Mouse (Mus musculus): Measurements from ENCODE around the gene Gm42688.

Gene Gm42688

DNA sequence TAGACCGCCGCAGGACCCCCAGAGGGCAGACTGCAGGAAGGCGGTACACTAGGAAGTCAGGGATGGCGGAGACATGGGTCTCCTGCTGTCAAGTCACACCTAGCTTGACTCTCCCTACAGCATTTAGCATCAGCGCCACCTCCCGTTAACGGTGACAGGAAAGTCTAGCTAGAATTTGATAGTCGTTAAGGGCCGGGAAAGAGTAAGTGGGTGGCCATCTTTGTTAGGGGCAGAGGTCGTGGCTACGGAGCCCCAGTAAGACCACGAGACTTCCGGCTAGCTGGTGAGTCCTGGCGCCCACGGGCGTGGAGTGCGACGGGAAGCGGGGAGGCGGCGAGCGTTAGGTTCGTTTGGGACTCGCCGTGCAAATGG, at the start of gene Gm42688, which contains the start of gene Ccdc142:
TSS of gene Gm42688 (plus strand) at position 302 of the 372 bp plus-strand sequence.
TSS of gene Ccdc142 (plus strand) at position 286 of the 372 bp plus-strand sequence.
- peak; percentile 89 for DNase-seq (ENCODE audit: low spot score in 2 of 2)

DNA sequence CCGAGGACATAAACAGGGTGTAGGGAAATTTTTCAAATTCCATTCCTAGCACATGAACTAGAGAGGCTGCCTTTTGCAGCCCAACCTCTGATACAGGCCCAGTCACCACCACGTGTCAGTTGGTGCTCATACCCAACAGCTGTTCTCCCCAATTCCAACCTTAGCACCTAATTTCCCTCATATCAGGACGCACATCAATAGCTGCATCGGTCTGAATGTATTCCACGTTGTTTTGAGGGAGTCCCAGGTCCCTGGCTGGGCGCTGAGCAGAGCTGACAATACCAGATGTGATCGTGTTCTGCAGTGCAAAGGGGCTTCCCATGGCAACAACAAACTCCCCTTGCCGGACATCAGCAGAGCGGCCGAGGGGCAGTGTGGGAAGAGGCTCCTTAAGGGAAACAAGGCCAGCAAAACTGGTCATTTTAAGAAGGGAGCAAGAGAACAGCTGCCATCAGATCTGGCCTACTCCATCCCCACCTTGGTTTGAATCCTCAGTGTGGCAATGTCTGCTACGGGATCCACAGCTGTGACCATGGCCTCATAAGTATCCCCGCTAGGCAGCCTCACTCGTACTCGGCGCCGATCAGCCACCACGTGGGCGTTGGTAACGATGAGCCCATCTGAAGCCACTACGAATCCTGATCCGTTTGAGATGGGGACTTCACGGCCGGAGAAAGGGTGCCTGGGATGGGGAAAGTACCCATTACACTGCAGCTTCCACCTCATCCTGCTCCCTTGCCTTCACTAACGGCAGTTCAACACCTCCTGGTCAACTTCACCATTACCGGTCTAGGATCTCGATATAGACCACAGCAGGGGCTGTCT, 48.1 kb upstream of the Gm42688 start:
- peak in 1 of 2 experiments; percentile 31 for DNase-seq (ENCODE audit: low spot score in 2 of 2)

DNA sequence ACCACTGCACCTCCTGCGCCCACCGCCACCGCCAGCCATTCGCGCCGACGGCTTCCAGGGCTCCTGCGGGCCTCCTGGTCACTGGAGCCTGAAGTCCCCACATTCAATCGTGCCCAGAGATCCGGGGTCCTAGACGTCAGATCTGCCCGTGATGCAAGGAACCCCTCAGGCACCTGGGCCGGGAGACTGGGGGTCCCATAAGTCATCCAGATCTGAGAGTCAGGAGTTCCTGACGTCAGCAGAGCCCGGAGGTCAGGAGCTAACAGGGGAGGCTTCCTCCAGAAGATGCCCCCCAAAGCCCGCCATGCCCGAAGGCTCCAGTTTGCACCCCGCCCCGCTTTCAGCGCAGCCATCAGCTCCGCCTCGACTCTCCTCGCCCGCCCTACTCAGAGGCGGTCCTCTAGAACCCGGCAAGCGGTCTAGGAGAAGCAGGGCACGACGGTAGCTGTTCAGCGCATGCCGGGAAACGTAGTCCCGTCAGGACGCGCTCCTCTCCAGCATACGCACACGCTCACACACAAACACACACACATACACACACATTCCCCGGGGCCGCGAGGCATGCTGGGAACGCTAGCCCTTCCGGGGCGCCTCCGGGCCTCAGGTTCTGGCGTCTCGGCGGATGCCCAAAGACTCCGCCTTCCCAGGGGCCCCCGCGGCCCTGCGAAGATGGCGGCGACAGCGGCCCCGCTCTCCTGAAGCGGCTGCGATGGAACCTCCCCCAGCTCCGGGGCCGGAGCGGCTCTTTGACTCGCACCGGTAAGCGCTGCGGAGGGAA, 47.2 kb upstream of the Gm42688 start, which contains the start of gene Aup1:
TSS of gene Aup1 (plus strand) at position 448 of the 778 bp plus-strand sequence.
- DNase-seq (ENCODE audit: low spot score in 2 of 2), result peak; percentile 98

DNA sequence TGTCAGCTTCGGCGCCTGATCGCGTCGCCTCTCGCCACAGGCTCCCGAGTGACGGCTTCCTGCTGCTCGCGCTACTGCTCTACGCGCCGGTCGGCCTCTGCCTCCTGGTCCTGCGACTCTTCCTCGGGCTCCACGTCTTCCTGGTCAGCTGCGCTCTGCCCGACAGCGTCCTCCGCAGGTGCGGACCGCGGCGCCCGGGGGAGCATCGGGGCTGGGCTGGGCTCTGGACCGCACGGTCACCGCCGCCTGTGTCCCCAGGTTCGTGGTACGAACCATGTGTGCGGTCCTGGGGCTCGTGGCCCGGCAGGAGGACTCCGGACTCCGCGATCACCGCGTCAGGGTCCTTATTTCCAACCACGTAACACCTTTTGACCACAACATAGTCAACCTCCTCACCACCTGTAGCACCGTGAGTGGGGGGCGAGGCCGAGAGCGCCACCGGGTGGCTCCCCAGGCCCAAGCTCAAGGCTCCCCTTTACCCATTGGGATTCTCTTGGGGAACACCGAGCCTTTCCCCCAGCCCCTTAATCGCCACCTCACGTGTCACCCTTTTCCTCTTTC, 46.5 kb upstream of the Gm42688 start, which contains the start of gene Htra2:
TSS of gene Htra2 (minus strand) at position 403 of the 561 bp plus-strand sequence.
- DNase-seq (ENCODE audit: low spot score in 2 of 2), result no peak

DNA sequence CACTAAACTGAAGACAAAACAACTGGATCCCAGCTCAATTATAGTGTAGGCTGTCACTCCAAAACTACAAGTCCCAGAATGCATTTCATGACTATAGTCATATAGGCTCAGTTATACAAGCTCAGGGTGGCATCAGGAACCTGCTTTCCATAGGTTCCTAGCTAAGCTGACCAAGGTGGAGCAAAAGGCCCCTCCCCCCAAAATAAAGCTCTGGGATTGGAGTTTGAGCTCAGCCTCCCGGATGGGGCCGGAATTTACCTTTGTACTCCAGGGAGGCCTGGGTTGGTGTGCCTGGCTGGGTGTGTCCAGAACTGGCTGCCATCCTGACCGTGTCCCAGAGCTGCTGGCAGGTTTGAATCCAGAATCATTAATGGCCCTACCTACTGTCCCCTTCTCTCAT, 43.6 kb upstream of the Gm42688 start, which contains the start of gene Dqx1:
TSS of gene Dqx1 (plus strand) at position 55 of the 400 bp plus-strand sequence.
- DNase-seq (ENCODE audit: low spot score in 2 of 2), result no peak

DNA sequence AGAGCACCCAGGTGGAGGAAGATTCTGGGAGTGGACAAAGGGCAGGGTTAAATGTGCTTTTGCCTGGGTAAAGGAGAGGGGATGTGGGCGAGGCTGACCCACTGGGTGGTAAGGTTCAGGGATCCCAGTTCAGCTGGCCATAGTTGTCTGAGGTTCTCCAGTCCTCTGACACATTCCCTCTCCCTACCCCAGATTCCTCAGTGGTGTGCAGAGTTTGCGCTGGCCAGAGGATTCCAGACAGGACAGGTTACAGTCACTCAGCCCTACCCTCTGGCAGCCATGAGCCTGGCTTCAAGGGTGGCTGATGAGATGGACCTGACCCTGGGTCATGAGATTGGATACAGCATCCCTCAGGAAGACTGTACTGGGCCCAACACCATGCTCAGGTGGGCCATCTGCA, 42.7 kb upstream of the Gm42688 start:
- no peak for DNase-seq (ENCODE audit: low spot score in 2 of 2)

DNA sequence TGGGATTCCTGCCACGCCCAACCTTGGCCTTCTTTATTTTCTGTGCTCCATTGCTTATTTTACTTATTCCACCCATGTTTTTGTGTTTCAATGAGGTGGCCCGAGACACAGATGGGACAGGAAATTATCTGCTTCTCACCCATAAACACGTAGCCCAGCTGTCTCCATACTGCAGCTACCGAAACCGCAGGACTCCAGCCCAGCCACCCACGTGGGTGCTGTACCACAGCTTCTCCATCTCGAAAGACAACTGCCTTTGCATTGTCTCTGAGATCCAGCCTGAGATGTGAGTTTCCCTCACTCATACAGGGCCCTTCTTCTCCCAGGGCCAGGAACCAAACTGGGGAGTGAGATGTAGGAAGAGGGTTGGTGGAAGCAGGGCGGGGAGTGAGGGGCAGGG, 35.4 kb upstream of the Gm42688 start:
- DNase-seq (ENCODE audit: low spot score in 2 of 2), result no peak

DNA sequence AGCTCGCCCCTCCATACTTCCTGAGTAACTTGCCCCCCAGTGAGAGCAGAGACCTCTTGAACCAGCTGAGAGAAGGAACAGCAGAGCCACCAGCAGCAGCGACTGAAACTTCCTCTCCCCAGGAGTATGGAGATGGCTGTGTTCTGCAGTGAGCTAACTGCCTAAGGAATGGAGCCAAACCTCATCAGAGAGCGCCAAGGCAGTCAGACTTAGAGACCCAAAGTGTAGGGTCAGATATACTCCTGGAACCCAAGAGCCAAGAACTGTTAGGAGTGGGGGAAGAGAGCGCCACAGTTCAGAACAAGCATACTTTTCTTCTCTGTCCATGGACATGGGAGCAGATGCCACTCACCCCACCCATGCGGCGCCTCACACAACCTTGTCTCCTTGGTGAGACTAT, 35.0 kb upstream of the Gm42688 start:
- DNase-seq (ENCODE audit: low spot score in 2 of 2), result no peak

DNA sequence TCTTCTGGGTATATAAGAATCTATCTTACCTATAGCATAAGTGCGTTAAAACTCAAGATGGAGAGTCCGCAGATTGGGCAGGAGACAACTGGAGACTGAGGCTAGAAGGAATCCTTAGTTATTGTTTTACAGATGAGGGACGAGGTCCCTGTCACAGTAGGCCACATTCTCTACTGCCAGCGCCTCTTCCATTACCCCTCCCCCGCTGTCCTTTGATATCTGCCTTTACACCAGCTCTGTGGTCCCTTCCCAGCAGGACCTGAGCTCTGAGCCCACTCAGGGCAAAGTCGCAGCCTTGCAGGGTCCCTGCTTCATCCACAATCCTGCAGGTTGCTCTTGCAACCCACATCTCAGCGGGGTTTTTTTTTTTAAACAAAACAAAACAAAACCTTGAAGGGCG, 33.2 kb upstream of the Gm42688 start:
- no peak for DNase-seq (ENCODE audit: low spot score in 2 of 2)

DNA sequence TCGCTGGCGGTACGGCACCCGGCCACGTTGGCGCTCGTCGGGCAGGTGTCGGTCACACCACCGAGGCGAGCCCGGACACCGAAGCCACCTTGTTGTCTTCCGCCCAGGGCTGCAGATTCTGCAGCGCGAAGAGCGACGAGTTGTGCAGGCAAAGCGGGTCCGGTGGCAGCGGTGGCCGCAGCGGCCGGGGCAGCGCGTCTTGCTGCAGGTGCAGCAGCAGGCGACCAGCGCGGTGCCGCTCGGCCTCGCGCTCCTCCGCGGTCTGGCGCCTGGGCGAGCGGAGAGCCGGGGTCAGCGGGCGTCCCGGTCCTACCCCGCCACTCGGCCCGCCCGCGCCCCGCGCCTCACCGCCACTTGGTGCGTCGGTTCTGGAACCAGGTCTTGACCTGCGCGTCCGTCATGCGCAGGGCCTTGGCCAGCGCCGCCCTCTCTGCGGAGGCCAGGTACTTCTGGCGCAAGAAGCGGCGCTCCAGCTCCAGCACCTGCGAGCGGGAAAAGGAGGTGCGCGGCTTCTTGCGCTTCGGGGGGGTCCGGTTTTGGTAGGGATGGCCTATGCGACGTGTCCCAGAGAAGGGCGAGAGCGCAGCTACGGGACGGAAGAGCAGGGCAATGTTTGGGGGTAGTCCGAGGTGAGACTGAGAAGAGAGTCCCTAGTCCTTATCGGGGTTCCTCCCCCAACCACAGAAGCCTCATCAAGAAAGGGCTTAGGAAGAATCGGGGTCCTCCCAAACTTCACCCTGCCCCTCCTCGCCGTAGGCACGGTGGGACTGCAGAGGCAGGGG, 32.5 kb upstream of the Gm42688 start:
- no peak for DNase-seq (ENCODE audit: low spot score in 2 of 2)

DNA sequence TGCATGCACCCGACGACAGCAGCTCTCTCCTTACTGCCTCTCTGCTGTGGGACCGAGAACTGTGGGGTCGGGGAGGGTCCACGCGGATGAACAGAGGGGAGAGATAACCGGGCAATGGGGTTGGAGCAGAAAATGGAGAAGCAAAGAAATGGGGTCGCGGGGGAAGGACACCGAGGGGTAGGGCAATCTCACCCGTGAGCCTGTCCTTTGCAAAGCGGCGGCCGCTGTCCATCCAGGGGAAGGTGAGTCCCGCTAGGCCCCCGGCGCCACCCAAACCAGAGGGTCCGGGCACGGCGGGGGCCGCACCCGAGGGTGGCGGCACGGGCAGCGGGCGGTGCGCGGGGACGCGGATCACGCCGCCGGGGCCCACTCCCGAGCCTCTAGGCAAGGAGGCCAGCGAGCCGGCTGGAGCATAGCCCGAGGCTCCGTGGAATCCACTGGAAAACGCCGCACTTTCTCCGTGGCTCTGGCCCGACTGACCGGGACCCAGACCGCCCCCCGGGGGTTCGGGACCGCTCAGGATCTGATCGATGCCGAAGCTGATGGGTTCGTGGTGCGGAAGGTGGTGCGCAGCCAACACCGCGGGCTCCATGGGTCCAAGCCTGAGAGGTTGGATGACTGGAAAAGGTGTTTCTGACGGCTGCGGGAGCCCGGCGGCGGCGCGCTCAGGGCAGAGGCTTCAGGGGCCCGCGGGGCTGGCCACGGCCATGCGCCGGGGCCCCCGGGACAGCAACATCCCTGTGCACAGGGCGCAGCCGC, 31.8 kb upstream of the Gm42688 start:
- no peak for DNase-seq (ENCODE audit: low spot score in 2 of 2)

DNA sequence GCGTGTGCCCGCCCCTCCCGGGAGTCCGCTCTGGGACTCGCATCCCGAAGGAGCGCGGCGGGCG, 31.3 kb upstream of the Gm42688 start, which contains the start of gene Tlx2:
TSS of gene Tlx2 (minus strand) at position 47 of the 64 bp plus-strand sequence.
- DNase-seq (ENCODE audit: low spot score in 2 of 2), result no peak

DNA sequence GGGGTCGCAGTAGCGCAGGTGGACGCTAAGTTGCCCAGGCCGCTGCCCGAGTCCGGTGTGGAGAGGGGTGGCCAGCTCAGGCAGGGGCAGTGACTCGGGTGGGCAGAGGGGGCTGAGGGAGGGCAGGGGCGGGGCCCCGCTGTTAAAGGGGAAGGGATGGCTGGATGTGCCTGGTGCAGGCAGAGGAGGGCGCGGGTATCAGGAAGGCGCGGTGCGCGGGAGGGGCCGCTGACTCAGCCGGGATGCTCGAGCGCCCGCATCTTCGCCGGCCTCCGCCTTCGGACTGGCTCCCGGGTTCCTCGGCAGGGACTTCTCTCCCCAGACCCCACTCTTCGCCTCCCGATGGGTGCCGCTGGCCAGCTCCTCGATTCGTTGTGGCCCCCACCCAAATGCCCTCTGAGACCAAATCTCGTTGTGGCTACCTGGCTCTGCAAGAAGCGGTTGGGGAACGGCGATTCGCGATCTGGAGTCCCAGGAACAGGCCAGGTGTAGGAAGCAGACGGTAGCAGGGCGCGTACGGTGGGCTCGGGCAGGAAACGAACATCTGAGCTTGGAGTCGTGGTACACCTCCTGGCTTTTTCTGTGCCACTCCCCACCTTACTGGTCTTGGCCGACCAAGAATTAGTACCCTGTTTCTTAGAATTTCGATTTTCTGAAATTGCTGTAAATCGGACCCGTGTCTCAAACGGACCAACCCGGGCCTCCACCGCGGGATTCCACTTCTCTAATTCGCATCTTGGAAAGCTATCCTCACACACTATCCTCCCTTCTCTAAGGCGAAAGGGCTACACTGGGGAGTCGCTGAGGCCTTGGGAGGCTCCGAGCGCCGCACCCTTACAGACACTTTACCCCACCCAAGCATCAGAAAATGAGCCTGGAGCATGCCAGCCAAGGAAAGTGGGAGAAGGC, 30.9 kb upstream of the Gm42688 start:
- no peak for DNase-seq (ENCODE audit: low spot score in 2 of 2)

DNA sequence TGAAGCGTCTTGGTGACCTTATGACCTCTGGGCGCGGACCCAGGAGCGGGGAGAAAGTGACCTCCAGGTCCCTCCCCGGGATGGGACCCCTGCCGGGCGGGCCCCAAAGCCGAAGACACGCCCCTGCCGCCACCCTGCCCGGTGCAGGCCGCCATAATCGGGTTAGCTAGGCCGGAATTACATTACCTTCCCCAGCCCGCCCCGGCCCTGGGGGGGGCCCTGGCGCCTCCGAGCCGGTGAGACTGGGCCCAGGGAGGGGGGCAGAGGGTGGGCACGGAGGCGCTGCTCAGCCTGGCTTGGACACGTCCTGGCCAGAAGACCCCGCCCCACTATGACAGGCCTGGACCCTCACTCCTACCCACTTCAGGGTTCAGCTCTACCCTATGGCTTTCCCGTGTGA, 30.2 kb upstream of the Gm42688 start:
- DNase-seq (ENCODE audit: low spot score in 2 of 2), result no peak

DNA sequence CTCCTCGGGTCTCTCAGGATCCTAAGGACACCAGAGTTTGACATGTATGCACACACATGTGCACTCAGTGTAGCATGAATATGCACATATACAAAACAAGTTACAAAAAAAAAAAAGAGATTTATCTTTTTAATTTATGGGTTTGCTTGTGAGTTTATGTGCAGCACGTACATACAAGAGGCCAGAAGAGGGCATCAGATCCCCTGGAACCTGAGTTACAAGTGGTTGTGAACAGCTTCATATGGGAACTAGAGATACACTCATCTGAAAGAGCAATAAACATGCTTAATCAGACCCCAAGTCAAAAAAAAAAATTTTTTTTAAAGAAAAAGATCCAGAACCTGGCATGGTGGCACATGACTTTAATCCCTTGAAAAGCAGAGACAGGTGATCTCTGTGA, 26.4 kb upstream of the Gm42688 start:
- DNase-seq (ENCODE audit: low spot score in 2 of 2), result no peak

DNA sequence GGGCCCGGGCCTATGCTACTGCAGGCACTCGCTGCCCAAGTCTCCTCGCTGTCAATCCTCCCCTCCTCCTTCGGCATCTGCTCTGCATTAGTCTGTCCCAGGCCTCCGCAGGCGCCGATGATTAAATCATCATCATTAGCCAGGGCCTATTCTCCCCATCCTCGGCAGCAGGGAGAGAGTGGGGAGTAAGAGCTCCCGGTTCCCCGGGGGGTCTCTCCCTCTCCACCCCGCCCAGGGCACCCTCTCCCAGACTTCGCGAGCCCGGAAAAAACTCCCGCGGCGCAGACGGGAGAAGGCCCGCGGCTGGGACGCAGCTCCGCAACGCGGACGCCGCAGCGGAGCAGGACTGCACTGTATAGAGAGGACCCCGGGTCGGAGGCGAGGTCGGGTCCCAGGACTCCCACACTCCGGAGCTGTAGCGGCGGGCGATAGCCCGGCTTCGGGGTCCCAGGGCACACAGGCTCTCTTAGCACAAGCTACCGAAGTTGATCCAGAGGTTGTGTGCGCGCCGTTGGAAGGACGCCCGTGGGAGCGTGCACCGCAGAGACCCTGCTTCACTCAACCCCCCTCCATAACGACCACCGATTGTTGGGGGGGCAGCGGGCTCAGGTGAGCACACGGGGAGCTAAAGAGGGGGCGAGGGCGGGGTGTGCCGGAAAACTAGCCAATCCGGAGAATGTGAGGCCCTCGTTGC, 23.6 kb upstream of the Gm42688 start, which contains the start of gene Pcgf1:
TSS of gene Pcgf1 (plus strand) at position 240 of the 694 bp plus-strand sequence.
- DNase-seq (ENCODE audit: low spot score in 2 of 2), result peak in 1 of 2 experiments; percentile 16

DNA sequence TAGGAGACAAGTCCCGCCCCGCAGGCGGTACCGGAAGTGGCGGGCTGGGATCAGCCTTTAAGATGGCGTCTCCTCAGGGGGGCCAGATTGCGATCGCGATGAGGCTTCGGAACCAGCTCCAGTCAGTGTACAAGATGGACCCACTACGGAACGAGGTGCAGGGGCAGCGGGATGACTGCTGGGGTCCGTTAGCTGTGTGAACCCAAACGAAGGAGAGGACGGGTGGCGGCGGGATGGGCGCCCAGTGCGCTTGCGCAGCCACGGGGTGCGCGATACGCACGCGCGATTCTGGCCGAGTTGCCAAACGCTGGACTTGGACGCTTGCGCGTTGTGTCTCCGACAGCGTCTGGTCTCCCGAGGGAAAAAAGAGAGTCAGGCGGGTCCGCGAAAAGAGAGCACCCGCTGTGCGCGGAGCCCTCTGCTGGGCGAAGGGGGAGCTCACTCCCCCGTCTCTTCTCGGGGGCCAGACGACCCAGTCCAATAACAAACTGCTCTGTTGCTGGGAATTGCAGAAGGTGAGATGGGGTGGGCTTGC, 23.0 kb upstream of the Gm42688 start:
- DNase-seq (ENCODE audit: low spot score in 2 of 2), result peak; percentile 97 to 98

DNA sequence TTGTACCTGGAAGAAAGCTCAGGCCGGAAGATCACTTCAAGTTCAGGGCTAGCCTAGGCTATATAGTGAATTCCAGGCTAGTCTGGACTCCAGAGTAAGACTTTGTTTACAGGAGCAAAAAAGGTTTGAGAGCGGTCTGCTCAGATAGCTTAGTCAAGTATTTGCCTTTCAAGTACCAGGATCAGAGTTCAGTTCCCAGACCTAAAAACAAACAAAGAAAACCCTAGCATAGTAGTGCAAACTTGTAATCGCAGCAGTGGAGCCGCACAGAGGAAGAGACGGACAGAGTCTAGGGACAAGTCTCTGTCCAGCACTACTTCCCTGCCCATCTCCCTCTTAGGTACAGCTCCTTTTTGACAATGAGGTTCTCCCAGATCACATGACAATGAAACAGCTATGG, 21.2 kb upstream of the Gm42688 start:
- no peak for DNase-seq (ENCODE audit: low spot score in 2 of 2)

DNA sequence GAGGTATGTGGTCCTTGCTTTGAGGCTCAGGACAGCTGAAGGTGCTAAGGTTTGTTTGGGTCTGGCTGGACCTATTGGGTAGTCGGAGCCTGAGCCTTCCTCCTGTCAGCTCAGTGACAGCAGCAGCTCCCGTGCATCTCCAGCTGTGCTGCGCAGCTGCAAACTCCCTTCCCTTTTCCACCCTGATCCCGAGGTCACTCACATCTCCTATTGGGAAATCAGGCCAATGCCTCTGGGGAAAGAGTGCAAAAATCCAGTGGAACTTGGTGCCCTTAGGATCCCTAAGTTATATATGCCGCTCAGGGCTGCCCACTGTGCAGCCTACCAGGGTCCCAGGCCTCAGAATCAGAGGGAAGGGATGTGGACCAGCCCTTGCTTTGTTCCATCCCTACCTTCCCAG, 17.9 kb upstream of the Gm42688 start:
- DNase-seq (ENCODE audit: low spot score in 2 of 2), result no peak

Measured in right cerebral cortex, postnatal 36 days (tissue).